Mouse (Mus musculus) brain, embryonic 14.5 days (tissue): ENCODE data around the gene Zcchc9. TPM values are rescaled to one million over a fixed set of nuclear protein-coding genes. Genes with fewer than 3 reads are reported as not detected.
"Not testable (repeated sequence)": the region's sequence is repeated elsewhere in the genome, so short reads cannot be mapped to it uniquely, and the experiment has no call there.

Source experiments
- DNase-seq: peaks from one replicate; pipeline ENCODE4 v3.0.0-alpha.2; 2011; ENCODE audit warnings: low read depth
- CTCF ChIP-seq: fragments of 200-500 bp; IDR thresholded peaks from 2 replicates; pipeline ENCODE4 v1.5.1; 2012; ENCODE audit warnings: inconsistent platforms, mild to moderate bottlenecking, moderate library complexity, borderline replicate concordance; ENCODE audit not compliant: insufficient read depth, insufficient read length; ENCODE audit errors: extremely low read depth
- POLR2A ChIP-seq: fragments of 200-500 bp; IDR thresholded peaks from 2 replicates; pipeline ENCODE4 v1.6.1; 2012; ENCODE audit warnings: mild to moderate bottlenecking, inconsistent platforms, borderline replicate concordance; ENCODE audit not compliant: poor library complexity, insufficient read depth, insufficient read length, severe bottlenecking; ENCODE audit errors: extremely low read depth
- polyA plus RNA-seq: library from polyadenylated mRNA; depleted of rRNA; stranded (reverse); fragments of >200 nt; gene quantifications from 2 replicates; pipeline ENCODE4 v1.2.3, GENCODE M21; 2012

Gene Zcchc9
- polyA plus RNA-seq, 1 experiment = 22.9 TPM

DNA sequence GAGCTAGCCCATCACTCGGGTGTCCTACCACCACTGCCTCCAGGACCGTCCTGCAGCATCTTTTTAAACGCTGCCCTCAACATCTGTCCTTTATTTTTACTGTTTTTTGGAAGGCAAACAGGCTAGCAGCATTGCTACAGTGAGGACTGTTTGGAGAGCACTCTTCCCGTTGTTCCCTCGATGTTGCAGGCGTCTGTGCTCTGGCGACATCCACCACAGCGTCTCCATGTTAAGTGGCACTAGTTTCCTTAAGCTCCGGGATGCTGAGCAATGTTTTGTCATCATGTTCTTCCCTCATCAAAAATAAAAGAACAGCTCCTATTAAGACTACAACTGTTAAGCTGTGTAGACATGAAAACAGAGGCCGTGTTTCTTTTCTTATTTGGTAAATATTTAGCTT, 11.9 kb downstream of the Zcchc9 start:
- TF ChIP-seq CTCF = no peak
- no peak for TF ChIP-seq POLR2A
- DNase-seq = peak; percentile 23

DNA sequence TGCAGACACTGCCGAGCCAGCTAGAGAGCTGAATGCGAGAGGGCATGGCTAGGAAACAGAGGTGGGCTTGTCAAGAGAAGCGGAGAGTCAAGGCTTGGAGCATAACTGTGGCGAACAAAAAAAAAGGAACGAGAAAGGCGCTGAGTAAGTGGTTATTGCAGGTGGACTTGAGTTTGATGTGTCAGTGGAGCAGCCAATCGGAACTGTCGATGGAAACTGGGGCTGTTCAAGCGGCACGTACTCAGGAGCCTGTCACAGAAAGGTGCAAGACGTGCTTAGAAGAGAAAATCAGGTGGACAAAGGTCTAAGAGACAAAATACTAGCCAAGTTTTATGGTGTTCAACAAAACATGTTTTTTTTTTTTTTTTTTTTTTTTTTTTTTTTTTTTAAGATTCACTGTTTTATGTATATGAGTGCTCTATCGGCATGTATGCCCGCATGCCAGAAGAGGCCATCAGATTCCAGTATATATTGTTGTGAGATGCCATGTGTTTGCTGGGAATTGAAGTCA, 12.5 kb downstream of the Zcchc9 start:
- no peak for DNase-seq
- TF ChIP-seq CTCF (no peak), POLR2A (no peak)

DNA sequence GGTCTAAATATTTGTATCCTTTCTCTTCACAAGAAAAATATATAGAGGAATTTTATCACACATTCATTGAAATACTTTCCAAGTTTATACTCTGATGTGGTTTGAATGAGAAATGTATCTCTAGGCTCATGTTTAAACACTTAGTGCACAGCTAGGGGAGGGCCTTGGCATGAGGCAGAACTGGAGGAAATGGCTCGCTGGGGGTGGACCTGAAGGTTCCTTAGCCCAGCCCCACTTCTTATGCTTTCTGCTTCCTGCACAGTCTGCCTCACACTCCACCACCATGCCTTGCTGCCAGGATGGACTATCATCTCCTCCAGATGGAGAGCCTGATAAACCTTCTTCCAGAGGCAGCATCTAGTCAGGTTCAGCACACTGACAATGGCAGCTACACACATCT, 15.5 kb downstream of the Zcchc9 start:
- TF ChIP-seq POLR2A (no peak), CTCF (no peak)

DNA sequence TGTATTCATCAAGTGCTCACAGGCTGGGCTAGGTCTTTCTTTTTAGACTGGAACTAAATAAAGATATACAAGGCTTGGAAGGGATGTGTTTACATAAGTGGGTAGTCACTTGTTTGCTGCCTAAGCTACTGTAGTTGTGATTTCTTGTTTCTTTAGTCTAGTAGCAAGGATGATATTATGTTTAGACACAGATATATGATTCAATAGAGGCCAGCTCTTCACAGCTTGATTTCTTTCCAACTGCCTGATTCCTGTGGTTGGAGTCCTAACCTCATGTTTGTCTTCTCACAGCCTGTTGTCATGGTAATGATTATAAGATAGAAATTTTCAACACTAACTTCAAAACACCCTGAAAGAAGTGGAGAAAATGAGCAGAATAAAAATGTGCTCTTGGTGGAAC, 27.6 kb downstream of the Zcchc9 start:
- no peak for DNase-seq
- no peak for TF ChIP-seq CTCF

More for the DNA sequence above, 15.5 kb downstream of the Zcchc9 start:
- DNase-seq = no peak

DNA sequence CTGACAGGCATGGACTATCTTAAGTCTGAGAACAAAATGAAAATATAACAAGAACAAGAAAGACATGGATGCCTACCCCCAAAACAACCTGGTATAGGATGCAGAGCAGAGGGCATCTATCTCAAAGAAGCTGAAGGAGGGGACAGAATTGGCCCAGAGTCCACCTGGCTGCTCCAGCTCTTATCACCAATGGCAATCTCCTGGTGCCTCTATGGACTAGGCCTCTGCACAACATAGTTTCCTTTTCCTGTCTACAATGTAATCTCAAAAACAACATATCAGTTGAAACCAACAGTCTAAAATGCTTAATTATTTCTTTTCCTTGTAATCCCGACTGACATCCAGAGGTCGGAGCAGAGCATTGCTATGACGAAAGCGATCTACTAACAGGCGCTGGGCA, 29.4 kb downstream of the Zcchc9 start:
- no peak for DNase-seq
- TF ChIP-seq CTCF (no peak), POLR2A (no peak)

DNA sequence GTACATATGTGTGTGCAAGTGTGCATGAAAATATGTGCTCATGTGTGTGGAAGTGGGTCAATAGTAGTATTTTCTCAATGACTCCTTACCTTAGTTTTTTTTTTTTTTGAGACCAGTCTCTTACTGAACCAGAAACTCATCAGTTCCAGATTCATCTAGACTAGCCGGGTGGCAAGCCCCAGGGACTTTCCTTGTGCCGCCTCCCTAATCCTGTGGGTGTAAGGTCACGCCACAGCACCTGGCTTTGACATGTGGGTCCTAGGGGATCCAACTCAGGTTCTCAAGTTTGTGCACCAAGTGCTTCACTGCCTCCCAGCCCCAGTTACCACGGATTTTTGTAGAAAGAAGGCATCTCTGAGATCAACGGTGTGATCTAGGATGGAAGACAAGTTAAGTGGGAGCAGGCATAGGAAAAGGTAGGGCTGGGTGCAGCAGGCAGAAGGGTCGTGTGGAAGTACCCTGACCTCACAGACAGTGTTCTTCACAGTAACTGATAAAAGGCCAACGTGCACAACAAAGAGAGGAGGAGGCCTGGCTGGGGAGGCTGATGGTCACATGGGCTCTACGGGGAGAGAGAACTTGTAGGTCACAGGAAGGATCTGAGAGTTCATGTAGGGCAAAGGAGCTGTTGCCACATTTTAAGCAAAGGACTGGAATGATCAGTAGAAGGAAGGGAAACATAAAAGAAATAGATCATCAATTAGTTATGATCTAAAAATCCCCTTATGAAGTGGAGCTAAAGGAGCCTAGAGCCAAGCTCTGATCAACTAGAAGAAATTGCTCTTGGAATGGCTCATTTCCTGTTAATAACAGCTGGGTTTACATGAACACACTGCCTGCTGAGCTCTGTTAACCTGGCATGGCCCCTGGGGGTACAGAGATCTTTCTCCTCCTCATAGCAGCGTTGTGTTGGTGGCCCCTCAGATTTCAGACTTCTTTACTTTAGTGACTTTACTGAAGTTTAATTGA, 38.5 kb downstream of the Zcchc9 start:
- TF ChIP-seq CTCF (no peak), POLR2A (no peak)
- DNase-seq = no peak

DNA sequence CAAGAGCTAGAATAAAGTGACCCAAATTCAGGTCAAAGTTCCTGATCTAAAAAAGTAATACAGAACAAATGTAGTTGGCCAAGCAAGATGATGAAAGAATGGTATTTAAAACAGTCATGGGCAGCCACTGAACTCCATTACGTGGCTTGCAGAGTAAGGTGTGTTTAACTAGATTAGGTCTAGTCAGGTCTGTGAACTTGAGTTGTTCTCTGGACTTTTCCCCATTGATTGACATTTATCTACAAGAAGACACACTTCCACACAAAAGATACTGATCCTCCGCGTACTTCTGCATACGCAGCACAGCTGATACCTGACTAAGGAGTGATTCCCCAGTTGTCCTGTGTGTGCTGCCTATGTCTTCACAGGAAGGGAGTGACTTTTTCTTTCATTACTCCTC, 41.9 kb downstream of the Zcchc9 start:
- TF ChIP-seq POLR2A (no peak), CTCF (no peak)
- DNase-seq = no peak

DNA sequence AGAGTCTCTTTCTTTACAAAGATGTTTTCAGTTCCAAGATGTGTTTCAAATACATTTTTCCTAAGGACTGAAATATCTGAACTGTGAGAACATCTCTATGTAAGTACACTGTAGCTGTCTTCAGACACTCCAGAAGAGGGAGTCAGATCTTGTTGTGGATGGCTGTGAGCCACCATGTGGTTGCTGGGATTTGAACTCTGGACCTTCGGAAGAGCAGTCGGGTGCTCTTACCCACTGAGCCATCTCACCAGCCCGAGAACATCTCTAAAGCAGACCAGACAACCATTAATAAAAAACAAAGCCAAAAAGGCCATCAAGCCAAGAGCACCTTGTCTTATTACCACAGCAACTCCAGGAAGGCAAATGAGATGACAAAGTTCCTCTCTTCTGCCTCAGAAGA, 43.9 kb downstream of the Zcchc9 start:
- DNase-seq = not testable (repeated sequence)

DNA sequence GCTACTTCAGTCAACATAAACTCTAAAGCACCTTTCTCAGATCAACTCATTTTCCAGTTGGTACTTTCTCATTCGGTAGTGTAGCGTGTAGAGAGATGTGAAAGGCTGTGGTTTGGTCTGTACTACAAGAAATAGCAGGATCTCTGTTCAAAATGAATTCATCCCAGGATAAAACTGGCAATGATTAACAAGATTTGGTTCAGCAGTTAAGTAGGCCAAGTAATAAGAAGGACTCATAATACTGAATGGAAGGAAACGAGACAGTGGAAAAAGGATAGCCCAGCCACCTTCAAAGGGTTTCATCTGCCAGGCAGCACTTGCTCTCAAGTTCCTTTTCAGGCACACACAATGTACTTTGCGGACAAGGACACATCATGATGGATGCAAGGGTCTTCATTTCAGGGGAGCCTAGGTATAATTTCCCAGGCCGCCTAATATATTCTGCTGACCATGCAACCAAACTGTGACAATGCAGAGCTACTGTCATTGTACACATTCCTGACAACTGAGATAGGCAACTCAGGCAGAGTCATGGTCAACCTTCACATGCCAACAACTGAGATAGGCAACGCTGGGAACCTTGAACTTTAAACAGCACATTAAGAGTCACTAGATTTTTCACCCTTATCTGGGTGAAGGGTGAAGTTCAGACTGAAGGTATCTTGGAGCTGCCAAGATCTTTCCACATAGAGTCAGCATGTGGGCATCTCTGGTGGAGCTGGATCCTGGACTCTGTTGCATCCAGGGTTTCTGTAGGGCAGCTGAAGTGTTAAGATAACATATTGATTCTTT, 45.7 kb downstream of the Zcchc9 start:
- DNase-seq = no peak
- TF ChIP-seq CTCF = no peak
- TF ChIP-seq POLR2A = no peak

DNA sequence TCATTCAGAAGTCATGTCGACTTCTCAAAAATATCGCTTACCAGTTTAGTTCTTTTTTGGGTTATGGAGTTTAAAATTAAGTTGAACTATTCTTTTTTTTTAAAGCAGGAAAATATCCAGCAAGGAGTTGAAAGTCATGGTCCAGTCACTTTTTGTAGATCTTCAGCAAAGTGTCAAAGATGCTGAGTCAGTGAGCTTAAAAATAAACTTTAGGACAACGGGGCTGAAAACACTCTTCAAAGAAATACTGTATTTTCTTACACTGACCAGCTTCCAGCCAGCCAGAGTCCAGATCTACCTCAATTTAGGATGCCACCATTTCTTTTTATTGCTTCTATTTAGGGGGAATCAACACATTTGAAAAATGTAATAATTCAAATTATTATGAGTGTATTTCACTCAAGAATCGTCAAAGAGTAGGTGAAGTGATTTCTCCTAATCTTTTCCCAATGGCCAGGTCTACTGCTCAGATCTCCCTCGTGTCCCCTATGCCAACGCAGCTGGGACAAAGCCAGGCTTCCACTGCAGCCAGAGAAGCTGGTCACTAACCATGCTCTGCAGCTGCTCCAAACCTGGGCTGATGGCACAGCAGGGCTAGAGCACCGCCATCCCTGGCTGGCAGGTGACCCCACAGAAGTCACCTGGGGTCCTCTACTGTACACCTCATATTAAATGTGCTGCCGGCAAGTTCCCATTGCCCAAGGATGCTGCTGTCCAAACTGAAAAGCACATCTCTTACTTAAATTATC, 47.0 kb downstream of the Zcchc9 start:
- DNase-seq = no peak
- TF ChIP-seq POLR2A = no peak
- TF ChIP-seq CTCF = no peak

DNA sequence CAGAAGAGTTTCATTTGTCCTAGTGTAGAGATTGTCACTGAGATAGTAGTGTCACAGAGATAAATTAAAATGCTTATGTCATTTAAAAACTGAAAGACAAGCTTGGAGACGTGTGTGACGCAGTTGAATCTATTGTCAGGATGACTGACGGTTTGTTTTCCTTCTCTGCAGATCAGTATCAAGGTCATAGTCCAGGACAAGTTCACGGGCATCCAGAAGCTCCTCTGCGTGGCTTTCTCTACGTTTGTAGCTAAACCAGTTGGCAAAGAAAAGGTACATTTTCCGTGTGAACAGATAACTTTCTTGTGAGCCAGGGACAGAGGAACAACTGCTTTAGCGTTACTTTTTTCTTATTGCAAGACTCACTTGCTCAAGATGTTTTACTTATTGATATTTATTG, 47.7 kb downstream of the Zcchc9 start:
- TF ChIP-seq CTCF (no peak), POLR2A (no peak)
- DNase-seq = no peak

DNA sequence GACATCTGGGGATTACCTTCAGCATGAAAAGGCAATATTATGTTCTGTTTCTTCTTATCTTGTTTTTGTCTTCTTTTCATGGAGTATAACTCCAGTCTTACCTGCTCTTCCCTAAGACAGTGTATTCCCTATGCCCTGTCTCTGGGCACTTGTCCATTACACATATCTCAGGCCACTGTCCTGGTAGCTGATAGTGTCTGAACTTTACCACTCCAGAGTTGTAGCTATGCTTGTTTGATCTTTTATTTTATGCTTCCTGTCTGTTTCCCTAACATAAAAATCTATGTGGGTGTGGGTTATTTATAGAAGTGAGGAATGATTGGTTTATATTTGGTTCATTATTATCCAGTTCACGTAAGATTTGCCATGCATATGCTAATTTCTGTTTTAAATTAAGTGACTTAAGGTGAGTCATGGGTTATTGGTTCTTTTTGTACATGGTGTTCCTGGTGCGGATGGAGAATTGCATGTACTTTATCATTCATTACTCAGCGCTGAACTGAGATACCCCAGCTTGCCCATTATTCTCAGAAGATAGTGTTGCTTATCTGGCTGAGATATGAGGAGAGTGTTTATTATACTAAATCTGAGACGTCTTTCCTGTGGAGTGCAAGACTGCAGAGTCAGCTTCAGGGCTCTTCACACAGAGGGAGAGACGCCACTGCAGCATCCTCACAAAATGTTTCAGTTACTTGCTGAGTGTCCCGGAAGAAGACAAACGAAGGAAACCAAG, 49.0 kb downstream of the Zcchc9 start:
- TF ChIP-seq POLR2A (no peak), CTCF (no peak)
- DNase-seq = no peak

DNA sequence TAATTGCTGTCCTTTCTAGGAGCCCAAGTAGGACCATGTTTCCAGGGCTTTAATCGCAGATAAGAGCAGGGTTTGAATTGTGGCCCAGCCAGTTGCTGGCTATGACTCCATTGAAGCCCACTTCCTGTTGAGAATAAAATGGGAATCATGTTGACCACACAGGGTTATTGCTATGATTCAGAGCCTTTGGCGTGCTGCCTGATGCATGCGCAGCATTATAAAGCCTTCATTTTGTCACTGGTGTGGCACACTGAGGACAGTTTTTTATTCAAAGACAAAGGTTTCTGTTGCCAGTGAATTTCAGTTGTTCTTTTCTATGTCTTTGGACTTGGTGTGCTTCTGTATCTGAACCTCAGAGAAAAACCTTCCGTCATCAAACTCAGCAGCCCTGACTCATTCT, 51.3 kb downstream of the Zcchc9 start:
- DNase-seq = peak; percentile 14
- no peak for TF ChIP-seq POLR2A
- no peak for TF ChIP-seq CTCF

DNA sequence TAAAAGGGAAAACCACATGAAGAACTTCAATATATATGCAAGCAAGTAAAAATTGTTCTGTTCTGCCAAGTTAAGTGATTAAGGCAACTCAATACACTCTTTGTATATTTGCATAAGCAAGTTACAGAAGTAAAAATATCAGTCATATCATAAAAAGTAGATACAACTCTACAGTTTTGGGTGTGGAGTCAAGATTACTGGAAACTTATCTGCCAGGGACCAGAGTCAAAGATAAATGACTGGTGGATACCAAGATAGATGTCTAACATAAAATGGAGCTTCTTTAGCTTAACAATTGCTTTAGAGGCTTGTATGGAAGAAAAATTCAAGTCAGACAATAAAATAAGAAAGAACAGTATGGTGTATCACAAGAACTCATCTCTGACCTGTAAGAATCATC, 52.7 kb downstream of the Zcchc9 start:
- no peak for DNase-seq
- TF ChIP-seq POLR2A (no peak), CTCF (no peak)
